Mouse (Mus musculus): Measurements from ENCODE around the gene Gabra6.
A peak's percentile ranks its signal among the peaks of the same experiment; 100 is the strongest.

Gene Gabra6

DNA sequence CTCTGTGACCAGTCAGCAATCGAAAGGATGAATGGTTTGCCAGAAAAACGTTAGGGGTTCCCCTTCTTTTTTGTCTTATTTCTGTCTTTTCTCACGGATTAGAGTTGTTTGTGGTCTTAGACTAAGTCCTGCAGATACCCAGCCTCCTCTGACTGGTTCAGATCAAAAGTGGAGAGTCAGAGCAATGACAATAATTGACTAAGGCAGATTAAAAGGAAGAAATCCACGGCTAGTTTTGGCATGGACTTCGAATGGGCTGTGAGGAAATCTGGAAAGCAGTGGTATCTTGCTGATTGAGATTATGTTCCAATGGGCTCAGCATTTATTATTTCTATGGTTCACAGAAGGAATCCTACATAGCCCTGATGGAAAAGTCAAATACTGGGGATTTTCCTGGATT, at the start of gene Gabra6:
Gene Gabra6 (minus strand): TSS at position 191 of the 400 bp plus-strand sequence.
- no peak for DNase-seq (ENCODE audit: low spot score)

DNA sequence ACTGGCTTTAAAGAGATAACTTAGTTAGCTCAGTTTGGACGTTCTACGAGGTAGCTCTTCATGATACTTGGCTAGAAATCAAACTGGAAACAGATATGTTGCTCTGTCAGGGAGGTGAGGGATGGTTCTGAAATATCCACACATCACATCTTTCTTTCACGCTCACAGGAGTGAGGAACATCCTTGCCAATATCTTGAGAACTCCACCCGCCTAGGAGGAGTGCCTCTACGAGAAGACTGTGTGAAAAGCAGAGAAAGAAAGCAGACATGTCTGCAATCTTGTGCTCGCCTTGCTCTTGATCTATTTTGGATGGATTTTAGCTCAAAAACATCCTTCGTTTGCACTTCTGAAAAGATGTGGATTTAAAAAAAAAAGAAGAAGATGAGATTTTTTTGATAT, 44.7 kb upstream of the Gabra6 start:
- no peak for DNase-seq (ENCODE audit: low spot score)

DNA sequence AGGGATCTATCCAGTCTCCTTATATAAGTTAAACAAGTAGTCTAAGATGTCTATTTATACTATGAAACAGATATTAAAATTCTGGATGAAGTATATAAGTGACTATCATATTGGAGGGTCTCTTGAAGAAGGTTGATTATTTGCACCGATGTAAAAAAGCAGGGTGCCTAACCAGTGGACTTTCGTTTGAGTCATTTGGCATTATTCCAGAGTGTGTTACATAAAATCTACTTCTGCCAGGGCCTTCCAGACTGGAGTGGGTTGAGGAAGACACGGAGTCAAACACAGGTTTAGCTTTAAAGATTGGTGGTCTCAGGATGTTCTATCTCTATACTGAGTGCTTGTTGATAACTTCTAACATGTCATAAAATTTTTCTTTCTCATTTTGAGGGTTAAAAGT, 11.2 kb upstream of the Gabra6 start:
- DNase-seq (ENCODE audit: low spot score) = no peak

DNA sequence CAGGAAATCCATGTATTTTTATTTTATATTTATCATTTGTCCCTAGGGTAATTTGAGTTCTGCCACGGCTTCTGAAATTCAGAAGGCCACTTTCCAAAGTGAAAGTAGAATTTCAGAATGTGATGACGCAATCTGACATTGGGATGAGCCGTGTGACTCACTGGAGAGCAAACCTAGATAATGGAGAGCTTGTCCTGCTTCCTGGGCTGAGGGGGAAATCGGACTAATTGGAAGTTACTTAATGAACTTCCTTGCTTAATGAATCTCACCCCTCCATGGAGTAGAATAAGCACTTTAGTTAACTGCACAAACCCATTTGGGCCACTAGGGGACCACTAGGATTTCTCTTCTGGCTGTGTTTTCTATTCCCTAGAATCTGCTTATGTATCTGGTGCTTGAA, 5.4 kb upstream of the Gabra6 start:
- no peak for DNase-seq (ENCODE audit: low spot score)

DNA sequence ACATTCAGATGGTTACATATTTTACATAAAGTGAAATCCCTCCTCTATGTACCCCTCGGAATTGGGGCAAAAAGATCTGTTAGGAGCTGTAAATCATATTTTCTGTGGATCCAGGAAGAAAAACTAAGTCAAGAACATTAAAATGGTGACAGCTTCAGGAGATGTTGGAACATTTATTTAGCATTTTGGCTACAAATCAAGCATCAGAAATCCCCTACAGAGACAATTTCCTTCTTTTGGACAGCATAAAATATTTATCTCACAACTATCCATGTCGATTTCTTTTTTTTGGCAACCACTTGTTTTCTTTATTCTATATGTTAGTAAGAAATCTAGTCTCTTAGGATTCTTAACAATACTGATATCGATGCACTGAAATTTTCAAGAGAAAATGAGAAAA, 688 bp upstream of the Gabra6 start:
- DNase-seq (ENCODE audit: low spot score) = no peak

DNA sequence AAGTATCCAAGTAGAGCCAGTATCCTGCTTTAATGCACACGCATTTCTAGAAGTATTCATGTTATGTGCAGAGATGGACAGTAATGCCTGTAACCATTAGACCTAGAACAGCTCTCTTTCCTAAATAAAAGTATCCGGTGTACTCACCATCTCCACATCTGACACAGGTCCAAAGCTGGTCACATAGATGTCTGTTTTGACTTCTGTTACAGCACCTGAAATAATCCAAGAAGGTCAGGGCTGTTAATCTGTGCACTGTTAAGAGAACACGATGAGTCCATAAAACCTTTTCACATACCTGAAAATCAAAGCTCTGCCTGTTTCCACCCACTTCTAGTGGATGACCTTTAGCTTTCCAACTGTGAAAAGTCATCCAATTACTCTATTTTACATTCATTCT, 1.4 kb downstream of the Gabra6 start:
- DNase-seq (ENCODE audit: low spot score) = no peak

DNA sequence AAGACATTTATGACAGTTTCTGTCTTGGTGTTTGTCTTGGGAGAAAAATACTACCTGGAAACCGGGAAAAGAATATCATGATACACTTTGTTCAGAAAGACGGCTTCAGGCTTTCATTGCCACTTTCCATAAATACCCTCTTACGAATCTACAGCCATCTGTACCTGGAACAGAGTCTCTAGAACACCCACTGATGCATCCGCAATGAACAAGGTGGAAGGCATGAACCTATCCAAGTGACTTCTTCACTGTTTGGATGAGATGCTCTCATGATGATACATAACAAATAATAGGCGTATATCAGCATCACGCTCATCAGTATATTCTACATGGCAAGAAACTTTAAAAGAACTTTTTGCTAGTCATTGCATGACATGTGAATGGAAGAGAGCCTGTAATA, 1.8 kb downstream of the Gabra6 start:
- no peak for DNase-seq (ENCODE audit: low spot score)

DNA sequence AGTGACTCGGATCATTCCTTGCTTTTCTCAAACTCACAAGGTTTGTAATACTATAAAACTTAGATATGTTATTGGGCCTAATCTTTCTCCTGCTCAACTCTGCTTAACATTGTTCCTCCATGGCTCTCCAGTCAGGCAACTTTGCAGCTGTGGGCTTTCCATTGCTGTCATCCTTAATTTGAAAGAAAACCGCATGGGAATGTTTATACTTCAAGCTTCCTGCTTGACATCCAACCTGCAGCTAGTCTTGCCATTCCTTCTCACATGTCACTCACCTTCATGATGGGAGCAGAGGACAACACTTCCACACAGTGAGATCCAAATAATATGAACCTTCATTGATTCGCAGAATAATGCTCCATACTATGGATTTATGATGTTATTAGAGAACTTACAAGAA, 2.9 kb downstream of the Gabra6 start:
- no peak for DNase-seq (ENCODE audit: low spot score)

DNA sequence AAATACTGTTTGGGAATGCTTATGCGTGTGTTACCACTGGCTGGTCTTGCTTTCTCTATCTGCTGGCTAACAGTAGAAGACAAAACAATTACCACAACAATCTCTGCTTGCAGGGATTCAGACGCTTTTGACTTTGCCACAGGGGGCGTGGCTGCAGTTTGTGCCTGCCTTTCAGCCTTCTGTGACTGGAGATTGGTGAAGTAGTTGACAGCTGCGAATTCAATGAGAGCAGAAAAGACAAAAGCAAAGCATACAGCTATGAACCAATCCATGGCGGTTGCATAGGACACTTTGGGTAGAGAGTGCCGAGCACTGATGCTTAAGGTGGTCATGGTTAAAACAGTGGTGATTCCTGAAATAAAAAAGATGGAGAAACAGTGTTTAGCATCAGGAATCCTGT, 6.0 kb downstream of the Gabra6 start:
- DNase-seq (ENCODE audit: low spot score) = peak; percentile 18

DNA sequence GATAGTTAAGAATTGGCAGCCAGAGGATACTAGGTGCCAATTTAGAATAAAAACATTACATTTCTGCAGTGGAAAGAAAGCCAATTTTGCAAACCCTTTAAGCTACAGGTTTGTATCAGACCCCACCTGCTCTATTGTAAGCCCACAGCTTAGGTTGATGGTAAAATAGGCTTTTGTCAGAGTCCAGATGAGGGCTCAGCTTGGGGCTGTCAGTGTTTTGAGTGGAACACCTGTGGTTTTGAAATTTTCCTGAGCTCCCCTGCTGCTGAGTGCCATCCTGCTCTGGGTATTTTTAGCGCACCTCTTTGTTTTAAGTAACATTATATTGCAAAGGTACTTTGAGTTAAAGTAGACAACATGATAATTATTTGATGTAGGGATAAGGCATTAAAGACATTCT, 10.0 kb downstream of the Gabra6 start:
- no peak for DNase-seq (ENCODE audit: low spot score)

DNA sequence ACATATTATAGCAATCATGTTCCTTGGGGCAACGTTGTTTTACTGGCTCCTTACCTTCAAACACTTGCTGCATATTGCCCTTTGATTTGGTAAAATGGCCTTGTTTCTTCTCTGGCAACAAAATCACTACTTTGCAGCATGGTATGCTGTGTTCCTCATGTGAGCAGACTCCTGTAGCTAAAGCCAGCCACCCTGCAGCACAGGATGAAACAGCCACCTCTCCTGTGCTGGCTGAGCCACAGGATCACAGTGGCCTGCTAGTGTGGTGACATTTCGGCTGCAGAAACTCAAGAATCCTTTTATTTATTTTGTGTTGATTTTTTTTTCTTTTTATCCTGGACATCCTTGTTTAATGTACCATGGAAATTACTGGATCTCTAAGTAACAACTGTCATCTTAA, 11.8 kb downstream of the Gabra6 start:
- DNase-seq (ENCODE audit: low spot score) = no peak

DNA sequence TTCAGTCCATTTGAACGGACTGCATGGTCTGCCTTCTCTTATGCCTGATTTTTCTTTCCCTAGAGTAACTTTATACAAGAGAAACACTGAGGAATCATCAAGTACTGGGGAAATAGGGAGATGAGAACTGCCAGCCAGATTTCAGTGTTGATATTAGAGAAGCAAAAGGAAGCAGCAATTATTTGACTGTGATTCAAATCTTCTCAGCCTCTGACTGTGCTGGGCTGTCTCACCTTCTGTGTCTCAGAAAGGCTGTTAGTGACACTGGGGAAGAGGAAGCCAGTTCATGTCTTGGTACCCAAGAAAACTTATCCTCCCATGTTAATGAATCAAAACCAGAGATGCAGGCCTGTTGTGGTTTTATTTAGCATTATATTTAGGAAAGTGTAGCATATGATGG, 14.8 kb downstream of the Gabra6 start:
- DNase-seq (ENCODE audit: low spot score) = no peak

DNA sequence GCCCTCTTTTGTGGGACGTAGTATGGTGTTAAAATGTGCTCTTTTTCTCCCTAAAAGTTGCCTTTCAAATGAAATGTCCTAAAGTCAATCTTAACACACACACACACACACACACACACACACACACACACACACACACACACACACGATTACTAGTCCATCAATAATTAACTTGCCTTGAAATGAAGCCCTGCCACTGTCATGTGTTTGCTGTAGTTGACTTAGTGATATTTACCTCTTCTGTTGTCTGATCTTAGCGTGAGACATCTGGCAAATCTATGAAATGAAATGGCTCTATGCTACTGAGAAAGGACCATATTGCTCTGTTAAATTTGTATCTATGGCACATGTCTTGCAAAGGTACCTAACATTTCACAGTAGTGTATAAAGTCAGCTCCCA, 61.9 kb downstream of the Gabra6 start:
- no peak for DNase-seq (ENCODE audit: low spot score)

Data from ovary, postnatal 36 days (tissue).